Mouse (Mus musculus) testis, adult 2 months (tissue): ENCODE results near the gene Txndc2. TPM values are rescaled to one million over a fixed set of nuclear protein-coding genes. Genes with fewer than 3 reads are reported as not detected.

Experiments used
- H3K27ac ChIP-seq: fragments of 200-500 bp; 2 replicates; pipeline ENCODE4 v1.5.1; 2012; ENCODE audit warnings: low read depth, low read length; ENCODE audit not compliant: control insufficient read depth, insufficient read depth
- H3K27me3 ChIP-seq: fragments of 200-500 bp; 2 replicates; pipeline ENCODE4 v1.6.1; 2012; ENCODE audit warnings: mild to moderate bottlenecking, low read length, moderate library complexity; ENCODE audit not compliant: control insufficient read depth, insufficient read depth
- H3K36me3 ChIP-seq: fragments of 200-500 bp; 2 replicates; pipeline ENCODE4 v1.6.1; 2012; ENCODE audit warnings: mild to moderate bottlenecking, low read length; ENCODE audit not compliant: control insufficient read depth, insufficient read depth
- H3K4me1 ChIP-seq: fragments of 200-500 bp; 2 replicates; pipeline ENCODE4 v1.6.1; 2012; ENCODE audit warnings: low read length; ENCODE audit not compliant: control insufficient read depth, insufficient read depth
- H3K4me3 ChIP-seq: fragments of 200-500 bp; 2 replicates; pipeline ENCODE4 v1.5.1; 2012; ENCODE audit warnings: low read depth, mild to moderate bottlenecking, low read length, moderate library complexity, mixed read lengths; ENCODE audit not compliant: control insufficient read depth
- CTCF ChIP-seq: fragments of 200-500 bp; IDR thresholded peaks from 2 replicates; pipeline ENCODE4 v1.5.1; 2012; ENCODE audit warnings: low read depth, mild to moderate bottlenecking, inconsistent platforms, low read length, moderate library complexity; ENCODE audit not compliant: control insufficient read depth, insufficient read depth, insufficient replicate concordance
- POLR2A ChIP-seq: fragments of 200-500 bp; IDR thresholded peaks from 2 replicates; pipeline ENCODE4 v1.6.1; 2012; ENCODE audit warnings: low read depth, mild to moderate bottlenecking, inconsistent platforms, low read length, moderate library complexity; ENCODE audit not compliant: control insufficient read depth
- polyA plus RNA-seq: library from polyadenylated mRNA; depleted of rRNA; stranded (reverse); fragments of >200 nt; gene quantifications from 2 replicates; pipeline ENCODE4 v1.2.3, GENCODE M21; 2012; rRNA removed

Gene Txndc2
- polyA plus RNA-seq, result 219 and 252 TPM in 2 replicates

DNA sequence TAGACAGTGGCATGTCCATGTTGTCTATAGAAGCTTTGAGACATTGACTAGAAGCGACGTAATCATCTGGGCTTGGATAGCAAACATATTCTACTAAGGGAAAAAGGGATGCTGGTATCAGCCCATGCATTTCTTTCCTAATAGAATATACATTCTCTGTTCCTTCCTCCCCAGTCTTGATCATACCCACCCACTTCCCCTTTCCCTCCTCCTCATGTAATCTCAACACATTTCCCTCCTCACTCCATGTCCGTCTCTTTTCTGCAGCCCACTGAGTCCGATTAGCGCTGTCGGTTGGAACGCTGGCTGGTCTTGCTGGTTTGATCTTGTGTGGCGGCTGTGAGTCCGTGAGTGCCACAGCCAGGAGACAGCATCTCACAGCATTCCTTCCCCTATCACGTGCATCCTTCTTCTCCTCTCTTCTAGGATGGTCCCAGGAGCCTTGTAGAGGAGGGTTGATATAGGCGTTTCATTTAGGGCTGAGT, at the start of gene Txndc2:
Gene Txndc2 (minus strand): TSS at position 435 of the 485 bp plus-strand sequence.
- Histone ChIP-seq H3K27ac (peak within 1 kb of the TSS; percentile 74), H3K4me1 (no peaks in the 10 kb centered on the region), H3K27me3 (no peaks in the 10 kb centered on the region), H3K4me3 (peak within 1 kb of the TSS; percentile 84), H3K36me3 (no peaks in the 10 kb centered on the region)
- TF ChIP-seq POLR2A (no peak; the same call in 1 of the 2 replicates), CTCF (no peak)

- Histone ChIP-seq H3K27ac (peak overlapping the region; percentile 69), H3K27me3 (no peaks in the 10 kb centered on the region), H3K4me3 (no peak overlapping the region), H3K4me1 (peaks cover 2% of the 10 kb centered on the region; the same call in 1 of the 2 replicates), H3K36me3 (no peaks in the 10 kb centered on the region)
- TF ChIP-seq POLR2A (no peak), CTCF (no peak)
These were observed 41.8 kb upstream of the Txndc2 start for GRCm38 (mm10) chr17:65683731-65684130.

DNA sequence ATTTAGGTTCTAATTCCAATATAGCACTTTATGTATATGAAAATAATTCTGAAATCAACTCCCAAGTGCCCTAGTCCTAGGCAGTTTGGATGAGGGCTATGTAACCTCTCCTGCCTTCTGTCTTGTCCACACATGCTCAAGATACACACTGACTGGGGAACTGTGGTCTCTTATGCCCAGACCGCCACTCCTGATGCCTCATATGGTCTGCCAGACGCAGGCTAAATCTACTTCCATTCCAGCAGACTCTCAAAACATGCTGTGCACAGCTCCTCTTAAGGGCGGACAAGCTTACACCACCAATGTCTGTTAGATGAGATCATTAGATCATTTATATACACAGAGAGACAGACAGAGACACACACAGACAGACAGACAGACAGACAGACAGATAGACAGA, 41.3 kb upstream of the Txndc2 start:
- TF ChIP-seq CTCF, result no peak
- TF ChIP-seq POLR2A, result no peak
- Histone ChIP-seq H3K27ac (peak overlapping the region; percentile 69), H3K4me3 (no peak overlapping the region), H3K36me3 (no peaks in the 10 kb centered on the region), H3K4me1 (peaks cover 2% of the 10 kb centered on the region; the same call in 1 of the 2 replicates), H3K27me3 (no peaks in the 10 kb centered on the region)

- Histone ChIP-seq H3K4me1 (peaks cover 2% of the 10 kb centered on the region; the same call in 1 of the 2 replicates), H3K4me3 (no peak overlapping the region), H3K36me3 (no peaks in the 10 kb centered on the region), H3K27ac (peak overlapping the region; percentile 79), H3K27me3 (no peaks in the 10 kb centered on the region)
- TF ChIP-seq POLR2A (no peak), CTCF (no peak)
These were observed 40.2 kb upstream of the Txndc2 start for GRCm38 (mm10) chr17:65682071-65682680.

GRCm38 (mm10) chr17:65681516-65681915, 39.5 kb upstream of the Txndc2 start:
- Histone ChIP-seq H3K36me3 (no peaks in the 10 kb centered on the region), H3K27ac (peak overlapping the region; percentile 79), H3K27me3 (no peaks in the 10 kb centered on the region), H3K4me1 (peaks cover 2% of the 10 kb centered on the region; the same call in 1 of the 2 replicates), H3K4me3 (no peak overlapping the region)
- TF ChIP-seq CTCF (no peak), POLR2A (no peak)

- Histone ChIP-seq H3K27me3 (no peaks in the 10 kb centered on the region), H3K36me3 (no peaks in the 10 kb centered on the region), H3K4me1 (peaks cover 4% of the 10 kb centered on the region; the same call in 1 of the 2 replicates), H3K27ac (peak overlapping the region; percentile 54), H3K4me3 (no peak overlapping the region)
- TF ChIP-seq CTCF, result no peak
- TF ChIP-seq POLR2A, result no peak
These were observed 38.9 kb upstream of the Txndc2 start for GRCm38 (mm10) chr17:65680801-65681412.

GRCm38 (mm10) chr17:65679806-65680446, 38.0 kb upstream of the Txndc2 start:
- no peak for TF ChIP-seq POLR2A
- TF ChIP-seq CTCF, result no peak
- Histone ChIP-seq H3K36me3 (no peaks in the 10 kb centered on the region), H3K27ac (peak overlapping the region; percentile 71), H3K4me3 (no peak overlapping the region), H3K4me1 (peaks cover 6% of the 10 kb centered on the region; the same call in 1 of the 2 replicates), H3K27me3 (no peaks in the 10 kb centered on the region)
